Mouse (Mus musculus) embryo, embryonic 10.5 days (tissue): Measurements from ENCODE around the gene A830031A19Rik.

ENCODE experiments used
- DNase-seq: peaks from one replicate; pipeline ENCODE4 v3.0.0-alpha.2; 2015; ENCODE audit warnings: low spot score

A830031A19Rik gene

DNA sequence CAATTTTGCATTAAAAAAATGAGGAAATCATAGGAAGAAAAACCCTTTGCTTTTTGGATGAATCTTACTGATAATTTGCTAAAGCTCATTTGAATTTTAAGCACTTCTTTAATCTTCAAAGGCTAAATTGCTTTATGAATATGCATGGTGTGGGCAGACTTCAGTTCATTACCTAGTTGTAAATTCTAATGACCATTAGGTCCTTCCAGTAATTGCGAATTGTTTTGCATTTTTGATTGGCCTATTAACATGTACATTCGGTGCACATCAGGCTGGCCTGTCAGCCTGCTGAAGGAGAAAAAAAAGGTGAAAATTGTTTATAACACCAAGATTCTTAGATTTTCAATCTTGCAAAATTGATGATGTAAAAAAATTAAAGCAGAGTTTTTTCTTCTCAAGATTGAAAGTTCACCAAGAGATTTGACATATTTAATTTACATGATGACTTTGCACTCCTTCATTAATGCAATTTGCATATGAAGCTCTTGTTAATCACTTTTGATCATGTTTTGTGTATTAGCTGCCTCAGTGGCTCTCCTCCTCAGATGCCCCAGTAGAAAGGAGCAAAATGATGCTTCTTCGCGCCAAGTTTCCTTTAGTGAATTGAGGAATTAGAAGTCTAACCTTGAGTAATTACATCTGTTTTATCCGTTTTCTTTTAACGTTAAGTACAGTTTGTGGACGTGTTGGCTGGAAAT lies 21.0 kb upstream of the A830031A19Rik start:
- no peak for DNase-seq

GRCm38 (mm10) chr11:24095236-24095635 lies 20.4 kb upstream of the A830031A19Rik start:
- DNase-seq = no peak

GRCm38 (mm10) chr11:24094086-24094487 lies 19.2 kb upstream of the A830031A19Rik start:
- DNase-seq = no peak

DNA sequence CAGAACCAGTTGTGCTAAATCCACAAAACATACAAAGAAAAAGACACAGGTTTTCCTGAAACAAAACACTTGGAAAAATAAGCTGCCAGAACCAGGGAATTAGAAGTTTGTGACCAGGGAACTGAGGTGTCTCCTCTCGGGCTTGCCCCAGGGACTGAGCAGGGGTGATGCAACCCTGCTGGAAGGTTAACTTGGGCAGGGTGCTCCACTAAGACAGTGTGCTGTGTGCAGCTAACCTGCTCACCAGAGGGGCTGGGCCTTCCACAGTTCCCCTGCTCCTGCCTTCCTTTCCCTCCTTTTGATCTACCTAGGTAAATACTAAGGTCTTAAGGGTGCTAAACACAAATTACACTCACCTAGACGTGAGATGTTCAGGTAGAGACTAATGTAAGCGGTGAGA lies 17.8 kb upstream of the A830031A19Rik start:
- DNase-seq = no peak

DNA sequence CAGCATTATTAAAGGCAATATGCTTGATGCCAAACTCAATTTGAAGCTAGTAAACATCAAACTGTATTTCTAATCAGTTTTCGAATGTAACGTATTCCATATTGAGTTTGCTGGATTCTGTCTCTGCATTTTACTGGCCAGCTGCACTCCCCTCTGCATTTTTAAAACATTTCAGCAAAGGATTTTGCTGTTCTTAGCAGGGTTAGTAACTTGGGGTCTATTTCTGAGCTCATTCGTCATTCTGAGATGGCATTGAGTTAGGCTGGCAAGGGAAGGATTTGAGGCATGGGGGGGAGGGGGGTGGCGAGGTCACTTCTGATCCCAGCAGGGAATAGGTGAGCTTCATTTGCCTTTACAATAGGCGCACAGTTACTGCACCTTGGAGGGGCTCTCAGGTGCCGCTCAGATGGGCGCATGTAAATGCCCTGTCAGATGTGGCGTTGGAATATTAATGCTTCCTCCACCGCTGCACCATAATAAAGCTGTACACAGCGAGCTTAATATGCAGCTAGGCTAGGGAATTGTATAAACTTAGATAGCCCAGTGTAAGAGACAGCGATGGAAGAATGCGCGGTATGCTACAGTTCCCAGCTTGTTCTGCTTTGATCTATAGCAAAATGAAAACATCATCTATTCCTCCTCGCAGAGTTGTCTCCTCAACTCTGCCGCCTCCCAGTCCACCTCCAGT lies 16.7 kb upstream of the A830031A19Rik start:
- no peak for DNase-seq

DNA sequence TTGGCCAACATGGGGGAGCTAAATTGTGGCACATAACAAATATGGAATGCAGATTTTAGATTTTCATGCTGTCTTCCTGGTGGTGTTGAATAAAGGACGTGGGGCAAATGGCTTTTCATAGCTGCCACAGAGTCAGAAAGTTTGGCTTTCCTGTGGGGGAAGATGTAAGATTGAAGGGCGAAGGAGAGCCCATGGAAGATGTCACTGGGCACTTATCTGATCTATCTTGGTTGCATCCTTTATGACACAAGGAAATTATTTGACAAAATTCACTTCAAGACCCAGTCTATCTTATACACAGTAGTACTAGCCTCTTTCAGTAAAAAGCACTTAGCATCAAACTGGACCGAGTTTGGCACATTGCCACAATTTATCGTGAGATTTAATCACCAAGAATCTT lies 15.6 kb upstream of the A830031A19Rik start:
- no peak for DNase-seq

DNA sequence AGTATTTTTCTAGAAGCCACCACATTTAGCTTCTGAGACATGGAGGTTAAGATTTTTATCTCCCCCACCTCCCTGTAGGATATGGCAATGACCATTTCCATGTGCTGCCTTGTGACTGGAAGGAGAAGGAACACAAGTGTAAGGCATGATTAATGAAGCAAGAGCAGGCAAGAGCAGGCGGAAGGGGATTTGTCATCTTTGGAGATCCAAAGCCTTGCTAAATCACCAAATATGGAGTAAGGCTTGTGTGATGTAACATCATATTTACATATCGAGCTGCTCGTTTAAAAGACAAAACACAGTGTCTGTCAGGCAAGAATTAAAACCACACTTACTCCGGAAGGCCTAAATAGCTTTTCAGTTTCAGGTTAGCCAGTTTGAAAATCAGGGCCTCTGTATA lies 12.2 kb upstream of the A830031A19Rik start:
- DNase-seq = no peak

- no peak for DNase-seq
These were observed 11.1 kb upstream of the A830031A19Rik start for GRCm38 (mm10) chr11:24085986-24086385.

GRCm38 (mm10) chr11:24084590-24084989 lies 9.7 kb upstream of the A830031A19Rik start:
- DNase-seq = no peak

DNA sequence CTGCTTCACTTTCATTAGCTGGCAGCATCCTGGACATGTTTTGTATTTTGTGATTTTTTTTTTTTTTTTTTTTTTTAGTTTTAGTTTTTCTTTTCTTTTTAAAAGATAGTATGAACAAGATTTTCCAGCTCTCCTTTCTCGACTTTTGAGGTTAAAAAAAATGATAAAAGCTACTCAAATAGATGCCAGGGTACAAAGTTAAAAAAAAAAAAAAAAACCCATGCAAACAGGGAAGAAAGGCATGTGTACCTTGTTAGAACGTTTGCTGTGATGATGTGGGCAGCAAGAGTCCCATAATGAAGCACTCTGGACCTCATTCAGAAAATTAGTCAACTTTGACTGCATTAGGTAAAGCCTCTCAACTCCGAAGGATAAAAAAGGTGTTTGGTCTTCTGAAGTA lies 9.2 kb upstream of the A830031A19Rik start:
- DNase-seq = no peak

GRCm38 (mm10) chr11:24083423-24083822 lies 8.6 kb upstream of the A830031A19Rik start:
- DNase-seq = no peak

GRCm38 (mm10) chr11:24083076-24083405 lies 8.2 kb upstream of the A830031A19Rik start:
- no peak for DNase-seq

- no peak for DNase-seq
These were observed 7.7 kb upstream of the A830031A19Rik start for GRCm38 (mm10) chr11:24082385-24083075.

DNA sequence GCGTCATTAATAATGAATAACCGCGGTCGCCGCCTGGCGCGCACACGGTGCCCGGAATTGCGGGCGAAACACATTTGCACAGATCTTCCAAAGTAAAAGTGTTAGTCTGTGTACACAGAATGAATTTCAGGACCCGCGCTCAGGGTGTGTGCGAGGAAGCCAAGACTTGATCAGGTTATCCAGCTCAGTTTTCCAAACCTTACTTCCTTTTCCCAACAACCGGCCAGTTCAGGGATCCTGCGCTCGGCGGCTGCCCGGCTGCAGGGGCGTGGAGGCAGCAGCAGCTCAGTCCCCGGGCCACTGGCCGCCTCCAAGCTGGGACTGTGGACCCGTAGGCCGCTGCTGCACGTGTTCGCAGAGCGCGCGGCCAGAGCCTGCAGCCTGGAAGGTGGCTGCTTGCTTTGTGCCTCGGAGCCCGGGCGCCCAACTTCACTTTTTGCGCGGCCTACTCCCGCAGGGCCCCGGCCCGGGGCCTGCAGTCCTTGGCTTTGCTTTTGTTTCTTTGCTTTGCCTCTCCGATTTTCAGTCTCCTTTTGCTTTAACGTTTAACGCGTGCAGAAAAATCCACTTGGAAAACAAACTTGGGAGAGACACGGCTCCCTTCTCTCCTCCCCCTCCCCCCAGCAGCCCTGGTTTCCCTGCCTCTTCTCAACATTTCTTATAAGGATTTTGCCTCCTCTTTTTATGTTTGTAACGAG lies 7.0 kb upstream of the A830031A19Rik start:
- DNase-seq = peak; percentile 78

GRCm38 (mm10) chr11:24081016-24081686 lies 6.3 kb upstream of the A830031A19Rik start:
- peak; percentile 85 for DNase-seq

GRCm38 (mm10) chr11:24080541-24080940 lies 5.7 kb upstream of the A830031A19Rik start:
- DNase-seq = peak; percentile 69

- DNase-seq = peak; percentile 75
These were observed 4.8 kb upstream of the A830031A19Rik start for GRCm38 (mm10) chr11:24079392-24080391.

DNA sequence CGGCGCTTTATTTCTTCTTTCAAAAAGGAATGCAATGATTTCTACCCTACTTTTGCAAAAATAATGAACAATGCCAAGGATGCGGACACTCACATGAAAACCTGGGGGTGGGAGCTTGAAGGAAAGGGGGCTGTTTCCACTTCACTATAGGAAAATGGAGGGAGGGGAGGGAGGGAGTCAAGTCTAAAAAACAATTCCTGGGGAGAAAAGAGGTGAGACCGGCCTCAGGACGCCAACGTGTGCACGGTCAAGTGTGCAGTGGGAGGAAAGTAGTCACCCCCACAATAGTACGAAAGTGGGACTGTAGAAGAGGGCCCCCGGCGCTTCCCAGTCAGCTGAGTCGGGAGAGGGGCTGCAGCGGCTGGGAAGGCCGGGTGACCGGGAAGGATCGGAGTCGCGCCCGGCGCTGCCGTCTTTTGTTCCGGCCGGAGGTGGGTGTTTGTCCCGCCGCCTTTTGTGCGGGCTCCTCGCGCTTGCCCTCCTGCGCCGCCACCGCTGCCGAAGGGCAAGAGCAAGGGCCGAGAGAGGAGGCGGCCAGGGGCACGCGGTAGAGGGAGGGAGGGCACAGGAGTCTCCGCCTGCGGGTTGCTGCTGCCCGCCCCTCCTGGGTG lies 4.0 kb upstream of the A830031A19Rik start:
- DNase-seq = peak; percentile 69

GRCm38 (mm10) chr11:24077795-24078705 lies 3.2 kb upstream of the A830031A19Rik start, which contains the start of gene Bcl11a:
TSS of gene Bcl11a (plus strand) at chr11:24078056.
- peak; percentile 95 for DNase-seq
